Mouse (Mus musculus) c-Kit-positive CD71-negative TER-119-negative erythroid progenitor cells, embryonic 14.5 days (primary cell): ENCODE results near the gene Phox2b.

Experiments used
- DNase-seq: peaks from one replicate; pipeline ENCODE4 v3.0.0-alpha.2; 2013; ENCODE audit warnings: low read depth

The Phox2b gene

GRCm38 (mm10) chr5:67098733-67099323, at the start of gene Phox2b:
Gene Phox2b (minus strand): TSS chr5:67099301.
- no peak for DNase-seq

- DNase-seq, result no peak
Observed at GRCm38 (mm10) chr5:67142622-67143021, 43.5 kb upstream of the Phox2b start.

- DNase-seq, result no peak
Observed at GRCm38 (mm10) chr5:67139052-67140015, 40.2 kb upstream of the Phox2b start.

GRCm38 (mm10) chr5:67138643-67139042, 39.5 kb upstream of the Phox2b start:
- DNase-seq, result no peak

- peak; percentile 4 for DNase-seq
Observed at GRCm38 (mm10) chr5:67134698-67135097, 35.6 kb upstream of the Phox2b start.

GRCm38 (mm10) chr5:67131671-67132070, 32.6 kb upstream of the Phox2b start:
- DNase-seq, result no peak

- DNase-seq, result no peak
Observed at GRCm38 (mm10) chr5:67106261-67106660, 7.2 kb upstream of the Phox2b start.

- no peak for DNase-seq
Observed at GRCm38 (mm10) chr5:67103016-67103415, 3.9 kb upstream of the Phox2b start.

- DNase-seq, result no peak
Observed at GRCm38 (mm10) chr5:67101793-67102600, 2.9 kb upstream of the Phox2b start.

- DNase-seq, result no peak
Observed at GRCm38 (mm10) chr5:67101395-67101760, 2.3 kb upstream of the Phox2b start.

GRCm38 (mm10) chr5:67100564-67101394, 1.7 kb upstream of the Phox2b start:
- DNase-seq, result no peak

GRCm38 (mm10) chr5:67099393-67100271, 531 bp upstream of the Phox2b start:
- DNase-seq, result no peak

- DNase-seq, result no peak
Observed at GRCm38 (mm10) chr5:67098051-67098732, 909 bp downstream of the Phox2b start.

- DNase-seq, result no peak
Observed at GRCm38 (mm10) chr5:67097106-67098050, 1.7 kb downstream of the Phox2b start.

- DNase-seq, result no peak
Observed at GRCm38 (mm10) chr5:67096378-67096771, 2.7 kb downstream of the Phox2b start.

GRCm38 (mm10) chr5:67095651-67096377, 3.3 kb downstream of the Phox2b start:
- DNase-seq, result no peak

- no peak for DNase-seq
Observed at GRCm38 (mm10) chr5:67095153-67095552, 3.9 kb downstream of the Phox2b start.

GRCm38 (mm10) chr5:67093991-67094390, 5.1 kb downstream of the Phox2b start:
- DNase-seq, result no peak
